9 mouse cellular contexts compared by ENCODE assay signal in the genomic region with DNA sequence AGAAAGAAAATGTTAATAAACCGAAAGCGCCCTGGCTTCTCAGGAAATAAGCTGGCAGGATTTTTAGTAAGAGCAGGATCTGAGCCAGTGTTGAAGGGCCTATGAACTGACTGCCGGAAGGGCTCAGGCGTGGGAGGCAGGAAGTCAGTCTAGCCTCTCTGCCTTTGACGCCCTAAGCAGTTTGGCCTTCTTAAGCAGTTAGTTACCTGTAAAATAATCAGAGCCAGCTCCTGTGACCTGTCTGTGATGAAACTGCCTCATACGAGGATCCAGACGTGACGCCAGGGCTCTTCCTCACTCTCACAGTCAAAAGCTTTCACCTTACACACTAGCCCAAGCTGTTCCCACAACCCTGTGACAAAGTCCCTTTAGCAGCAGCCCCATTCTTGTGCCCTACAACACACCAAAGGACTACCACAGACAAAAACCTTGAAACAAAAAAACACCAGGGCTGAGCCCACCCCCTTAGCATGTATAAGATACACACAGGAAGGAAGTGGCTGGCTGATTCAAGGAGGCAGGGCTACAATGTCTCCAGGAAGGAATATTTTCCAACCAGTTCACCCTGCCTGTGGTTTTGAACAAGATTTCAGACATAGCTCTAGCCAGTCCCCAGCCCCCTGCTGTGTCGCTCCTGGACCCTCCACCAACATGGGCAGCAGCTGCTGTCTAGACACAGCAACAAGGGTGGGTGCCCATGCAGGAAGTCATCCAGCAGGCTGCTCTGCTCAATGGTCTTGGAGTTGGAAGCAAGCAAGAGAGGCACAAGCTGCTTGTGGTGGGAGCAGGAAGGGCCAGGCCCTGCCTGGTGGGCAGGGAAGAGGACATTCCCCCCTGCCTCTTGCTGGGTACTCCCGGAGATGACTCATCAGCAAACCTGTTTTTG.
DNase-seq lines count a peak whose midpoint lies in the region; ATAC-seq lines count a peak whose summit lies in the region.
"Had no signal": no experiment of that assay in that cellular context is flagged by ENCODE, and none has a peak within 500 bp of the region (broad histone marks: within the 10 kb centered on the region; RNA-seq: fewer than 3 reads in every experiment).

No protein-coding gene starts in this region.

- peak overlapping the region; percentile 52; the same call in 1 of the 2 replicates for H3K27ac ChIP-seq in stomach, embryonic 14.5 days (ENCODE audit: low read length)

- 71% methylated on average over 10 of the region's 10 CpGs for WGBS in stomach, embryonic 14.5 days

- no peaks in the 10 kb centered on the region for H3K9me3 ChIP-seq in stomach, embryonic 14.5 days (ENCODE audit: control insufficient read depth, low read depth, low read length)

- H3K4me3 ChIP-seq in stomach, embryonic 14.5 days (ENCODE audit: low read depth, low read length) = no peak overlapping the region
- H3K4me3 ChIP-seq: erythroblast, embryonic 14.5 days had no signal

- no peak overlapping the region for H3K4me2 ChIP-seq in stomach, embryonic 14.5 days (replicated peaks; ENCODE audit: low read depth, low read length)

- peak; percentile 34 for DNase-seq in adrenal gland, adult 2 months
- no peak for DNase-seq in adrenal gland, postnatal 25 days
- peak; percentile 77 for DNase-seq in T-cell, adult 2 months (ENCODE audit: low spot score)
- DNase-seq in heart, postnatal 10 days = peak; percentile 29 to 45
- DNase-seq in kidney, postnatal 4 days = peak; percentile 26 to 47
- no peak for DNase-seq in layer of hippocampus, adult 18-20 months (ENCODE audit: low spot score in 2 of 2)
- DNase-seq in gastrocnemius, adult 8-10 months (ENCODE audit: low spot score in 2 of 2) = no peak

- no peaks in the 10 kb centered on the region for H3K36me3 ChIP-seq in stomach, embryonic 14.5 days (ENCODE audit: control insufficient read depth, insufficient read depth, low read length)

- ATAC-seq in stomach, embryonic 14.5 days (ENCODE audit: insufficient number of reproducible peaks, insufficient read depth, low FRiP score, low read depth) = no peak

- intact Hi-C loops in heart, postnatal 10 days (cut with DNase I) = no loop called here

- no peak overlapping the region for H3K9ac ChIP-seq in stomach, embryonic 14.5 days (replicated peaks; ENCODE audit: low read depth, low read length)

- no peaks in the 10 kb centered on the region for H3K27me3 ChIP-seq in stomach, embryonic 14.5 days (ENCODE audit: control insufficient read depth, insufficient read depth, low read length)

- no peaks in the 10 kb centered on the region for H3K4me1 ChIP-seq in stomach, embryonic 14.5 days (ENCODE audit: control insufficient read depth, insufficient read depth, low read length)

Comparison
In these comparisons a context has a peak if more than half of its experiments do, and no peak if none do; other contexts are left out.
1. DNase-seq: peak in adrenal gland, adult 2 months (single experiment), T-cell, adult 2 months (single experiment), heart, postnatal 10 days (2 of 2) and kidney, postnatal 4 days (2 of 2); none in adrenal gland, postnatal 25 days (single experiment), layer of hippocampus, adult 18-20 months (0 of 2) and gastrocnemius, adult 8-10 months (0 of 2).